Mouse (Mus musculus): Measurements from ENCODE around the gene Mtmr3.

Gene Mtmr3

DNA sequence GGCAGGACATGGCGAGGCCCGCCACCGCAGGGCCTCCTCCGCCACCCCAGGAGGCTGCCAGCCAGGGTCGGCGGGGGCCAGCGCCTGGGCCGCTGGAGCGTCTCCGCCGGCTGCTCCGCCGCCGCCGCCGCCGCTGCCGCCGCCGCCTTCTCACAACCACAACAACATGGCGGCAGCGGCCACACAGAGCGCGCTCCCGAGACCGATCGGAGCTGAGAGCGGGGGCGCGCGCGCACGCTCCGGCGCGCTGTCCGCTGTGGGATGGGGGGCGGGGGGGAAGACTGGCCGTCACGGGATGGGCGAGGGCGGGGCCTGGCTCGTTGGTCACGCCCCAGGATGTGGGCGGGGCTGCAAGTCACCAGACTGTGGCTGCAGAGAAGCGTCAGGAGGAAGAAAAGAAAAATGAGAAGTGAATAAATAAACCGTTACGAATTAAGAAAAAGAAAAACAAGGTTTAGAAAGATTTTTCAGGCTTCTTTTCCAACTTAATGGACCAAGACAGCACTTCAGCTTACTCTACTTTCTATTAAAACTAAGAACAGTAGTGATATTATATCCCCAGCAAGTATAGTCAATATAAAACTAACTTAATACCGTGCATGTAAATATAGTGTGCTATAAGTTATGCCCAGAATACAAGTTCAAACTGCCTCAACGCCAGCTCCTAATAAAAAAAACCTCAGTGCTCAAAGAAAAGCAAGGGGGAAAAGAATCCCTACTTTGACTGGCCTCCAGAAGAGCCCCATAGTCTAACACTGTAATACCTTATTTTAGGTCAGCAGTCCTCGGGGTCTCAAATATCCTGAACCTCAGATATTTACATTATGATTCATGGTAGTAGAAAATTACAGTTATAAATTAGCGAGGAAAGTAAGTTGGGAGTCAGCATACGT, at the start of gene Mtmr3:
Gene Mtmr3 (minus strand): TSS at position 256 of the 893 bp plus-strand sequence.
- DNase-seq (ENCODE audit: low read depth, low spot score): peak; percentile 95

DNA sequence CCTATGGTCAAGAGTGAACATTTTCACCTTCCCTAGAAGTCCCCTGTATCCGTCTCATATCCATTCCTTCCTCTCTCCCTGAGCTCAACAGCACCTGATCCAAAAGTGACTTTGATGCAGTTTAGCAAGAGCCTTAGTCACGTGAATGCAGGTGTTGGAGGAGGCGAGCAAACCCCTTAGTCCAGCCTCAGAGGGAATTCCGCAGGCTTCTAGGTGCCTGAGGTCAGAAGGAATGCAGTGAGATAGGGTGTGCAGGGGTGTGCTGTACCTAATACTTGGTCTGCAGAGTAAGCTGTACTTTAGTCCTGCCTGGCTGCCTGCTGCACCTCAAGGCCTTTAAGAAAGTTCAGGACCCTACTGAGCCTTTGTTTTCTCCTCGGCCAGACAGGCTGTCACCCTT, 49.1 kb upstream of the Mtmr3 start:
- DNase-seq (ENCODE audit: low read depth, low spot score): peak; percentile 50

DNA sequence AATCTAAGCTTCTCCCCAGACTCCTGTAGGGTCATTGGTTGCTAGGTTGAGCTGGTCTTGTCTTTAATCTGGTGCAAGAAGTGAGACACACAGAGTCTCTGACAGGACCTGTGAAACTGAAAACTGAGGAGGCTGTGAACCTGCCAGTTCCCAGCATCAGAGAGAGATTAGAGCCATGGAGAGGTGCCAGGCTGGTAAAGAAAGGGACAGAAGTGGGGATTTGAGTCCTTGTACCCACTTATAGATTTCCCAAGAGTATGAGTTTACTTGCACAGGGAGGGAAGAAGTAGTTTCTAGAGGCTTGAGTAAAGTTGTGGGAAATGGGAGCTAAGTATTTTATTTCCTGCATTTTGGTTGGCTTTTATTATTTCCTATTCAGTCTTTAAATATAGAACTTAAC, 46.5 kb upstream of the Mtmr3 start:
- DNase-seq (ENCODE audit: low read depth, low spot score): no peak

DNA sequence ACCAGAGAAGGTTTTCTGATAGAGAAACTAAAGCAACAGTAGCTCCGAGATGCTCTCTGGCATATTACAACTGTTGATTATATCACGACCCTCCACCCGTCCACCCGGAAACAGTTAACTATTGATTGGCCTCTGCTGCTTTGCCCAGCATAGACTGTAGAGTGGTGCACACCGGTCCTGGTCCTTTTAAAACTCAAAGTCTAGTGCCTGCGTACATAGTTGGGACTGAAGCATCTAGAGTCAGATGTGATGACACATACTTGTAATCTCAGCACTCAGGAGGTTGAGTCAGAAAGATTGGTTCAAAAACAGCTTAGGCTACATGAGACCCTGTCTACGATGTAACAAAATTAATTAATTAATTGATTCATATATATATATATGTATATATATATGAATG, 43.6 kb upstream of the Mtmr3 start:
- DNase-seq (ENCODE audit: low read depth, low spot score): no peak

DNA sequence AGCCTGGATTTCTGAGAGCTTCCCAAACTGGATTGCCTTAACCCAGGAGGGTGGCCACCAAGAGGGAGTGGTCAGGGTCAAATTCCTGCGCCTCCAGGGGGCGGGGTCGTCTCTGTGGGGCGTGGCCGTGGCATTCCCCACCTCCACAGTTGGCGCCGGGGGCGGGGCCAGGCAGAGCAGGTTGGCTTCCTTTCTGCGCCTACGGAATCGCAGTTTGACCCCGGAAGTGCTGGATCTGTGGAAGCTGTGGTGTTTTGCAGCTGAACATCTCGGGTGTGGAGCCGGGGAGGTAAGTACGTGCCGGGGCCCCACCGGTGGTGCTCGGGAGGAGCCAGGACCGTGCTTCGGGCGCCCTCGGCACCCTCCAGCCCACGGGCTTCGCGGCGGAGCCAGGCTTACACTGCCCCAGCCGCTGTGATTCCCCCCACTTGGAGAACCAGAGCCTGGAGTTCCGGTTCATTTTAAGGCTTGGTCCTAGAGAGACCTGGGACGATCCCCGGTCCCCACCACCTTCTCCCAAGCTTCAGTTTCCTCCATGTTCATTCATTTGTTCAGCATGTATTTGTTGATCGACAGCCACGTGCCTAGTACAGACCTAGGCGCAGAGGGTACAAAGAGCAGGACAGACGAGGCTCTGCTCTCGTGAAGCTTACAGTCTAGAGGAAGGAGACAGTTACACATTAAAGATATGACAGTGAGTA, 43.0 kb upstream of the Mtmr3 start, which contains the start of gene Ascc2:
Gene Ascc2 (plus strand): TSS at position 214 of the 701 bp plus-strand sequence.
- DNase-seq (ENCODE audit: low read depth, low spot score): peak; percentile 97

DNA sequence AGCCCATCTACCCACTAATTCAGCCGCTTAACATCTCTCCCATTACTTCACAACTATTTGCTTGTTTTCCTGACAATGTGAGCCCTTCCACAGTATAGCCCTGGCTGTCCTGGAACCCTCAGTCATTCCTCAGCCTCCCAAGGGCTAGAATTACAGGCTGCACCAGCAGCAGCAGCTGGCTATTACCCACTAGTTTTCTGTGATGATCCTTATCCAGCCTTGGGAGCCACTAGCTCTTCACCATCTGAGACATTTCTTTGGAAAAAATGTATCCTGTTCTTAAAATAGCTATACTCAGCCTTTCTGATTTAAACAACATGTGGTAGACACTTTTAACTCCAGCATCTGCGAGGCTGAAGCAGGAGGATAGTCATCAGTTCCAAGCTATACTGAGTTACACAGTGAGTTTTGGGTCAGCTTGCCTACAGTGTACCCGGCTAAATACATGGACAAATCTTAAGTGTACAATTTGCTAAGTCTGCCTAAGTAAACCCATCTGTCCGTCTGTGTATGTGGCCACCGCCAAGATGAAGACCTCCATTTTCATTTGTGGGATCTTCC, 42.2 kb upstream of the Mtmr3 start:
- DNase-seq (ENCODE audit: low read depth, low spot score): no peak

DNA sequence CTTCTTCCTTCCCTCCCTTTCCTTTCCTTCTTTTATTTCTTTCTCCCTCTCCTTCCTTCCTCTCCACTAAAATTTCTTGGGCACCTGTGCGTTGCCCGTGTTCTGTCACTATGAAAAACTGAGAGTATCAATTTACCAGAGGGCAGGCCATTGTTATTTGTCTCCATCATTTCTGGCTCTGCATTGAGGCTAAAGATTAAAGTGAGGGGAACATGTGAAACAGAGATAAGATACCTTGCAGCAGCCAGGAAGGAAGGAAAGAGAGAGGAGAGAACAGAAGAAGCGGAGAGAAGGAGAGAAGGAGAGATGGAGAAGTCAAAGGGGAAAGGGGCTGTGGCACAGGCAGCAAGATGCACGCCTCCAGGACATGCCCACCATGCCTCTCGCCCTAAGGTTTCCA, 39.7 kb upstream of the Mtmr3 start:
- DNase-seq (ENCODE audit: low read depth, low spot score): no peak

DNA sequence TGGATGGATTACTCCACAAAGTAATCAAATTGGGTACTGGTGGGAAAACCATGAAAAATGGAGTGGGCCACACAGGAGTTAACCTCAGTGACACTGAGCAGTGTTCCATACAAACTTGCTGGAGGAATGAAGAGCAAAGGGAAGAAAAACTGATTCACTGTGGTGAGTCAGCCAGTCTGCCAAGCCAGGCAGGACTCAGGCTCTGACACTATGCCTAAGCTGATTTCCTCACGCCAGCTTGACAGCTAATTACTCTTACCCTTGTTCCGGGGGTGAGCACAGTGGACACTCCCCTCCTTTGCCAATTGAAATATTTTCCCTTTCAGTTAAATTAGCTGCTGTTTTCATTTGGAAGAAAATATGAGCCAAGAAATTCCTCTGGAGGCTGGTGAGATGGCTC, 38.8 kb upstream of the Mtmr3 start:
- DNase-seq (ENCODE audit: low read depth, low spot score): no peak

DNA sequence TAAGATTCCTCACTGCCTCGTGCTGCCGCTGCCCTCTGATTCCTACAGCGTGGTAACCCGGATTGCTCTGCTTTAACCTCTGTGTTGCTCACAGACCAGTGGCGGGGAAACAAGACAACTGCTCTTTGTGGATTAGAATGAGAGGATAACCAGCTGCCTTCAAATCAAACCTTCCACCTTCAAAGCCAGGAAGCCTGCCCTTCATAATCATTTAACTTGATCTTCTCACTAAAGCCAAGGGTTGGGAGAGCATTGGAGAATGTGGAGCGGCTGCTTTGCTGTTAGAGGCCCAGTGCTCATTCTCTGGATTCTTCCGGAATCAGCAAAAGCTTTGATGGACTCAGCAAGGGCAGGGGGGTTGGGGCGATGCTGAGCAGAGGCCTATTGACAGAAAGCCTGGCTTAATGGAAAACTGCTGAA, 35.2 kb upstream of the Mtmr3 start:
- no peak for DNase-seq (ENCODE audit: low read depth, low spot score)

DNA sequence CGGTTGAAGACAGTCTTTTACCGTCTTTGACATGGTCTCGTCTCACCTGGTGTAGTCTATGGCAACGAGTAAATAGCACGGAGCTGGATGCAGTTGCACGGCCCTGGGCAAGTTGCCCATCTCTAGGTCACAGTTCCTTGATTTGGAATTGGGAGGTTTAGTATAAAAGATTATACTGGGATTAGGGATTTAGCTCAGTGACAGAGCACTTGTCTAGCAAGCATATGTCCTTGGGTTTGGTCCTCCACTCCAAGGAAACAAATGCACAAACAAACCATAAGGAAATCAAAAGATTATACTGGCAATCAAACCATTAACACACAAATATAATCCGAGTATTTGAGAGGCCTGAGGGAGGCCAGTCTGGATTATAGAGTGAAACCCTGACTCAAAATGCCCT, 33.0 kb upstream of the Mtmr3 start:
- DNase-seq (ENCODE audit: low read depth, low spot score): no peak

DNA sequence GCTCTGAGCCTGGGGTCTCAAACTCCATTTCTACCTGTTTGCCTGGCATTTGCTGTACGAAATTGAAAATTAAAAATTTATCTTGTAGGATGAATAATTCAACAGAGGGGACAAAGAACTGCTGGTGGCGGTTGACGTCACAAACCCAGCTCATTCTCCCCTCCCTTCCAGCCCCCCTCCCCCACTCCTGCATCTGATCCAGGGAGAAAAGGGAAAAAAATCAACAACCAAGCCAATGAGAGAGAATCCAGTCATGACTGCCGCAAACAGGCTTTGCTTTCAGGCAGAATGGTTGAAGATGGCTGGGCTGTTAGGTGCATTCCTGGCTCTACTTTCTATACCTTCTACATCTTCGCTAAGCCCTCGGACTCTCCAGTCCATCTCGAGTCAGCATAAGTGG, 31.3 kb upstream of the Mtmr3 start:
- DNase-seq (ENCODE audit: low read depth, low spot score): no peak

DNA sequence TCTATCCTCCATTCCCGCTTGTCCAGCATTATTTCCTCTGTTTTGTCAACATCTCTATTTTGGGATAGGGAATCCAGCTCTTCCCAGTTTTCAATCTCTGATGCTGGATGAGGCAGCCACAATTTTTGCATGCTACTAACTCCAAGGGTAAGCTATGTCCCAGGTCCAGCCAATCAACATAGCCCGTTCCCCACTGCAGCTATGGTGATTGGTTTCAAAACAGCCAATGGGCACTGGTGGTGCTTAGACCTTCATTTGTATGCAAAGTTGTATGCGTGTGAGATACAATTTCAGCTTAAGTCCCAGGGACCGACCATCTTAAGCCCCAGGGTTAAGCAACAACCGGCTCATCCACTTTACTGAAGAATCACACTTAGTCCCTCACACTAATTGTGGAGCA, 28.3 kb upstream of the Mtmr3 start:
- peak; percentile 73 for DNase-seq (ENCODE audit: low read depth, low spot score)

DNA sequence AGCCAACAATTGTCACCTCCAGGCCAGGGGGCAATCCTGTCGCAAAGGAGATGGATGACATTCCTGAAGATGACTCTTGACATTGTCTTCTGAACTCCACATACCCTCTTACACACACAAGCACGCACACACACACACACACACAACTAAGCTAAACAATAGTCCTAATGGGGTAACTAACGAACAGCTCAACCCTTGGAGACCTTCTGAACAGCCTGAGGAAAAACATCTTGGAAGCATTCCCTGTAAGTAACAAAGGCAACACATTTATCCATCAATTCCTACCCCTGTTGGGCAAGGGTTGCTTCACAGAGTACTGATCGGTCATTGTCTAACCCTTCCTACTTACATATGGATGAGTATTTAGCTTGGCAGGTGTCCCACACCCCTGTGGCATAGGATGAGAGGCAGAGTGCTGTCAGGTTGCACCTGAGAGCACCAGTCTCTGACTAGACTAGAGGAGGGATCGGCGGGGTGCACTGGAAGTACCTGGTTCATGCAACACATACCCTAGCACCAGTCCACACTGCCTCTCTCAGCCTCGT, 27.9 kb upstream of the Mtmr3 start:
- no peak for DNase-seq (ENCODE audit: low read depth, low spot score)

DNA sequence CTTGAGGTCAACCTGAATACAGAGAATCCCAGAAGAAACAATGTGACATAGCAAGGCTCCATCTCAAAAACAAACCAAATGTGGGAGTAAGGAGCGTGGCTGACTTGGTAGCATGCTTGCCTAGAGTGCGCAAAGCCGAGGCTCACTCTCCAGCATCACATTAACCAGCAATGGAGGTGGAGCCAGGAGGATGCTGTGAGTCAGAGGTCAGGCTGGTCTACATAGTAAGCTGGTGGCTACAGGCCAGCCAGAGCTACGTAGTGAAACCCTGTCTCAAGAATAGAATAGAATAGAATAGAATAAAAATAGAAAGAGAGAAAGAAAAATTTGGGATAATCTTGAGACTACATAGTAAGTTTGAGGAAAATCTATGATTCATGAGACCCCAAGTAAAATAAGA, 27.2 kb upstream of the Mtmr3 start:
- no peak for DNase-seq (ENCODE audit: low read depth, low spot score)

DNA sequence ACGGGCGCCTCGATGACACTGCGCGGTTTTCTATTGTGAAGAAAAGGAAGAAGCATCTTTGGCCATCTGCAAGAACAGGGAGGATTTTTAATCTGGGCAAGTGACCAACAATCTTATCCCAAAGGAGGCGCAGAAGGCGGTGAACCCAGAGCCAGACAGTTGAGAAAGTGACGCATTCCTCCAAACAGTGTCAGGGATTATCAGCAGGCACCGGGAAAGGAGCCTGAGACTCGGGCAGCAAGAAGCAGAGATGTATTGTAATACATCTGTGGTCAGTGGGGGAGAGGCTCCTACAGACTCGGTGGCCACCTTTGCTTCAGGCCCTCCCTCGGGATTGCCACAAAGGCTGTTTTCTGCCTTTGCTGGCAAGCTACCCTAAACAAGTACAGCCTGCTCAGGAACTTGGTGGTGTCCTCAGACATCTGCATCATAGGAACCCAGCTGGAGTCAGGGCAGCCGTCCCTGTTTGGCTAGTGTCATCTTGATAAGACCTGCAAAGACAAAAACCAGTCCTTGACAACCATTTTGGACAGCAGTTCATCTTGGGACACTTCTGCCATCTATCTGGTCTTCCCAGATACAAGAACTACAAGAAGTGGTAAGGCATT, 25.9 kb upstream of the Mtmr3 start:
- DNase-seq (ENCODE audit: low read depth, low spot score): no peak

DNA sequence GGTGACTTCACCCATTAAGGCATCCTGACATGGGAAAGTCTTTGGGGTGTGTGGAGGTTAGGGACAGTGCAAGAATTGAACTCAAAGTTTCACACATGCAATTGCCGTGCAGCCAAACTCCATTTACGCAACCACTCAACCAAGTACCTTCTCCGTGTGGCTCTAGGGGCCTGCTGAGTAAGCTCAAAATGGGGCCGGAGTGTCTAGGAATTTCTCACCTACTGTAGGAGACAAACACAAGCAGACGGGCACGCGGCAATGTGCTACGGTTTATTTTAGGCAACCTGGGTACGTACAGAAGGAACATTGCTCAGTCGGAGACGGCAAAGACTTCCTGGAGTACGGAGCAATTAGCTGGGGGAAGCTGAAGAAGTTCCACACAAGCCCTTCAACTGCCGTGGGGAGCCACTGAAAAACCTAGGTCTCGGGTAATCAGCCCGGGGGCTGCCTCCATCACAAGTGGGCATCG, 25.4 kb upstream of the Mtmr3 start, which contains the start of gene Gm11032:
Gene Gm11032 (plus strand): TSS at position 51 of the 469 bp plus-strand sequence.
- DNase-seq (ENCODE audit: low read depth, low spot score): no peak

DNA sequence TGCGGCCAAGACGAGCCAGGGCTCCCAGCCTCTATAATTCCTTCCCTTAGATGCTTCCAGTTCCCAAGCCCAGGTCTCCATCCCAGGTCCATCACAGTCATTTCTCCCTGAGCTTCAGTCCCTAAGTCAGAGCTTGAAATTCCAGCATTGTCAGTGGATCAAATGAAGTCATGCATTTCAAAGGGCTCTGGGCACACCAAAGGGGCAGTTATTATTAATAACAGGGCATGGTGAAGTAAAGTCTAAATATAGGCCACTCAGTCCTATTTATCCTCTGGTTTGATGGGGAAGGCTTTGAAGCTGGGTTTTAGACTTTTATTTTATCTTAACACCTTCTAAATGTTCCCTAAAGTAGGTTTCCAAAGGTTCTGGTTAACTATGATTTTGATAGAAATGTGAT, 17.2 kb upstream of the Mtmr3 start:
- DNase-seq (ENCODE audit: low read depth, low spot score): no peak

DNA sequence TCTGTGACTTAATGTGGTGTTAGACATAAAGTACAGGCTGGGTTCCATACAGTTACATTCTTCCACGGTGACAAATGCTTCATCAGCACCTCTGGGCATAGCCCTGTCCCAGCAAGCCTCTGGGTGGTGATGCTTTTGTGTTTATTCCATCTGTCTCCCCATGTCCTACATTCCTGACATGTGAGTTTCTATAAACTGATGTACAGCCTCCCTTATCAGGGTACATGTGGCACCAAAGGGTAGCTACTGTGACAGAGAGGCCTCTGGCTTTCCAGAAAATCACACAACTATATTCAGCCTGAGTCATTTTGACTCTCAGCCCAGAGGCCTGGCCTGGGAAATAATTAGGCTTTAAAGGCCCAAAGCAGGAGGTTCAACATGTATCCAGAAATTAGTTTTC, 11.9 kb upstream of the Mtmr3 start:
- DNase-seq (ENCODE audit: low read depth, low spot score): no peak

DNA sequence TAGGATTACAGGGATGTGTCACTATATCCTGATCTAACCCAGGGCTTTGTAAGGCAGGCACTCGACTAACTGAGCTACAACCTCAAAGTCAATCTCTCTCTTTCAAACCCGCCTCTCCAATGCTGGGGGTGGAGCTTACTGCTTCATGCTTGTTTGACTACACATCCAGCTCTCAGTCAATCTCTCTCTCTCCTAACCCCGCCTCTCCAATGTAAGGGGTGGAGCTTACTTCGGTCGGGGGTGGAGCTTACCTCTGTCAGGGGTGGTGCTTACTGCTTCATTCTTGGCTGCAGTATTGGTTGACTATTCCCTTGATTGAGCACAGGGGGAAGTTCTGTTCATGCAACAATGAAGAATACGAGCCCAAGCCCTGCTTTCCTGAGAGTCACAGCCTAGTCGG, 10.8 kb upstream of the Mtmr3 start:
- DNase-seq (ENCODE audit: low read depth, low spot score): peak; percentile 94

DNA sequence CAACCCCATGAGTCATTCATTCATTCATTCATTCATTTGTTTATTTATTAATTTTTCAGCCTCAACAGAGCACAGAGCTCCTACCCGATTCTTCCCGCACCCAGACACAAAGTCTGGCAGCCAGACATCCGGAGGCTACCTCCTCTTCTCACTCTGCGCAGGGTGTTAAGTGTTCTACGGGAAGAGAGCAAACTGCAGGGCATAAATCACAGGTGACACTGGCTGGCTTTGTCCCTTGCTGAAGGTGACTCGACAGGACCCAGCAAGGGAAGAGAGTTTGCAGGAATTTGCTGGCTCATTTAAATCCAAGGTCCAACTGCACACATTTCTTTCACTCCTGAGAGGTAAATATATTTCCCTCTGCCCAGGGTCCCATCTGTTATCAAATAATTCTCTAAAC, 9.8 kb upstream of the Mtmr3 start:
- no peak for DNase-seq (ENCODE audit: low read depth, low spot score)

DNA sequence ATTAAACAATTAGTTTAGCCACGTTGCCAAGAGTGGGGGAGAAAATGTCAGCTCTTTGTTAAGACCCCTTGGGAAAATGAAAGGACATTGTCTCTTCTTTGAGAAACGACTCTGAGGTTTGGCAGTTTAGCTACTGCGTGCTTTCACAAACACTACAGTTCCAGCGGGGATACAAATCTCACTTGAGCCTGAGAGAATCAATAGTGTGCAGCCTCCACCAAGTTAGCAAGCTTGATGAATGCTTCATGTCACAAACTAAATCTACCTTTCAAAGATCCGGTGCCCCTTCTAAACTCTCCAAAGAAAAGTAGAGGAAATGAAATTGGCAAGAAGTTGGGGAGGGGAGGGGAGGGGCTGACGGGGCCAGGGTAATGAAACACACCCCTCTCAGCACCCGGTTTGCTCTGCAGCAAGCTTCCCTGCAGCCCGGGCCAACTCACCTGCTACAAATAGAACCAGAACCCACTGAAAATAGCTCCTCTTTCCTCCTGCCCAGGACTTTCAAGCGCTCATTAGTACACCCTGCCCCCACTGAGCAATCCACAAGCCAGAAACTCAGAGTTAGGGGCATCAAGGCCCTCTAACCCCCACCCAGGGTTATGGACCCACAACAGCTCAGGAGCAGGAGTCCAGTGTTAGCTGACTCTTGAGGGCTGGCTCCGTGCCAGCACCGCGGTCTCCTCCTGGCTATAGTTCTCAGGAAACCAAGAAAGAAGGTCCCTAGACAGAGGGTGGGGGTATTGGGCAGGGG, 8.2 kb upstream of the Mtmr3 start:
- DNase-seq (ENCODE audit: low read depth, low spot score): no peak
